Mouse (Mus musculus) embryonic facial prominence, embryonic 10.5 days (tissue): ENCODE data around the gene Olfr646. TPM values are rescaled to one million over a fixed set of nuclear protein-coding genes. Genes with fewer than 3 reads are reported as not detected.

Source experiments
- DNase-seq: peaks from one replicate; pipeline ENCODE4 v3.0.0-alpha.2; 2017; ENCODE audit warnings: low spot score
- H3K27ac ChIP-seq: fragments of 300-500 bp; sonication (generic); replicated peaks from 2 replicates; pipeline ENCODE4 v1.5.1; 2016; ENCODE audit warnings: mild to moderate bottlenecking
- H3K27me3 ChIP-seq: fragments of 300-500 bp; sonication (generic); replicated peaks from 2 replicates; pipeline ENCODE4 v1.6.1; 2016; ENCODE audit warnings: low read depth, mild to moderate bottlenecking; ENCODE audit not compliant: poor library complexity, severe bottlenecking
- H3K36me3 ChIP-seq: fragments of 300-500 bp; sonication (generic); replicated peaks from 2 replicates; pipeline ENCODE4 v1.6.1; 2016; ENCODE audit warnings: mild to moderate bottlenecking, moderate library complexity
- H3K4me1 ChIP-seq: fragments of 300-500 bp; sonication (generic); 2 replicates; pipeline ENCODE4 v1.6.1; 2016
- H3K4me3 ChIP-seq: fragments of 300-500 bp; sonication (generic); 2 replicates; pipeline ENCODE4 v1.5.1; 2016; ENCODE audit warnings: mild to moderate bottlenecking, moderate library complexity
- H3K9me3 ChIP-seq: fragments of 300-500 bp; sonication (generic); 2 replicates; pipeline ENCODE4 v1.6.1; 2016; ENCODE audit warnings: mild to moderate bottlenecking
- WGBS: fragments of 180-500 bp; shearing (Covaris S2); methylation state at CpG from one replicate; pipeline ENCODE4 v1.1.7; 2016; 5-methylcytosine and 5-hydroxymethylcytosine counted together
- polyA plus RNA-seq: library from polyadenylated mRNA; unstranded; fragments of >200 nt; fragmentation: Nextera tagmentation; extraction: Ambion mirVana; gene quantifications from 2 replicates; pipeline ENCODE4 v1.2.1, GENCODE M21; 2016

The Olfr646 gene
- polyA plus RNA-seq = not detected in 2 replicates

- Histone ChIP-seq H3K9me3 (no peaks in the 10 kb centered on the region), H3K27ac (no peak within 1 kb of the TSS), H3K4me1 (no peaks in the 10 kb centered on the region), H3K36me3 (no peaks in the 10 kb centered on the region), H3K27me3 (no peaks in the 10 kb centered on the region), H3K4me3 (no peak within 1 kb of the TSS)
- no peak for DNase-seq
Observed at GRCm38 (mm10) chr7:104104757-104104972, at the start of gene Olfr646. Gene Olfr646 (plus strand): TSS chr7:104104873.

DNA sequence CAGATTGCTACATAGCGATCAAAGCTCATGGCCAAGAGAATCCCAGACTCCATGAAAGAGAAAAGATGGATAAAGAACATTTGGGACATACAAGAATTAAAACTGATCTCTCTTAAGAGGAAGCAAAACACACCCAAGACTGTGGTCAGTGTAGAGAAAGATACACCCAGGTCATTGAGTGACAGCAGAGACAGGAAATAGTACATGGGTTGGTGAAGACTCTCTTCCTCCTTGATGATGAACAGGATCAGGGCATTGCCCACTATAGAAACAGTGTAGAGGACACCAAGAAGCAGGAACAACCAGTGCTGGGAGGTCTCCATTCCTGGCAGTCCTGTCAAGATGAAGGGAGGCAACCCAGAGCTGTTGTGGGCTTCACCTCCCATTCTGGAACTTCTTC is 45.5 kb upstream of the Olfr646 start:
- H3K27me3 ChIP-seq = no peaks in the 10 kb centered on the region
- no peaks in the 10 kb centered on the region for H3K4me1 ChIP-seq
- H3K36me3 ChIP-seq = no peaks in the 10 kb centered on the region
- WGBS = 96% methylated on average over 1 of the region's 1 CpGs
- no peak for DNase-seq
- no peaks in the 10 kb centered on the region for H3K9me3 ChIP-seq
- H3K27ac ChIP-seq = no peak overlapping the region
- no peak overlapping the region for H3K4me3 ChIP-seq

GRCm38 (mm10) chr7:104061345-104061744 is 43.3 kb upstream of the Olfr646 start, which contains the start of gene 4930516K23Rik:
Gene 4930516K23Rik (minus strand): TSS chr7:104061445.
- DNase-seq = no peak
- H3K27me3 ChIP-seq = no peaks in the 10 kb centered on the region
- WGBS = 62% methylated on average over 2 of the region's 2 CpGs
- no peaks in the 10 kb centered on the region for H3K36me3 ChIP-seq
- H3K27ac ChIP-seq = no peak within 1 kb of the TSS
- no peaks in the 10 kb centered on the region for H3K4me1 ChIP-seq
- H3K4me3 ChIP-seq = no peak within 1 kb of the TSS
- H3K9me3 ChIP-seq = no peaks in the 10 kb centered on the region

- 72% methylated on average over 2 of the region's 2 CpGs for WGBS
- Histone ChIP-seq H3K27ac (no peak within 1 kb of the TSS), H3K27me3 (no peaks in the 10 kb centered on the region), H3K4me3 (no peak within 1 kb of the TSS), H3K36me3 (no peaks in the 10 kb centered on the region), H3K9me3 (no peaks in the 10 kb centered on the region), H3K4me1 (no peaks in the 10 kb centered on the region)
- no peak for DNase-seq
Observed at GRCm38 (mm10) chr7:104071769-104072168, 32.9 kb upstream of the Olfr646 start, which contains the start of gene Olfr644. Gene Olfr644 (minus strand): TSS chr7:104071869.

GRCm38 (mm10) chr7:104085365-104085764 is 19.3 kb upstream of the Olfr646 start, which contains the start of gene Olfr645:
Gene Olfr645 (minus strand): TSS chr7:104085465.
- no peak for DNase-seq
- H3K4me1 ChIP-seq = no peaks in the 10 kb centered on the region
- H3K27ac ChIP-seq = no peak within 1 kb of the TSS
- no peaks in the 10 kb centered on the region for H3K9me3 ChIP-seq
- H3K4me3 ChIP-seq = no peak within 1 kb of the TSS
- no peaks in the 10 kb centered on the region for H3K27me3 ChIP-seq
- 74% methylated on average over 1 of the region's 1 CpGs for WGBS
- H3K36me3 ChIP-seq = no peaks in the 10 kb centered on the region

DNA sequence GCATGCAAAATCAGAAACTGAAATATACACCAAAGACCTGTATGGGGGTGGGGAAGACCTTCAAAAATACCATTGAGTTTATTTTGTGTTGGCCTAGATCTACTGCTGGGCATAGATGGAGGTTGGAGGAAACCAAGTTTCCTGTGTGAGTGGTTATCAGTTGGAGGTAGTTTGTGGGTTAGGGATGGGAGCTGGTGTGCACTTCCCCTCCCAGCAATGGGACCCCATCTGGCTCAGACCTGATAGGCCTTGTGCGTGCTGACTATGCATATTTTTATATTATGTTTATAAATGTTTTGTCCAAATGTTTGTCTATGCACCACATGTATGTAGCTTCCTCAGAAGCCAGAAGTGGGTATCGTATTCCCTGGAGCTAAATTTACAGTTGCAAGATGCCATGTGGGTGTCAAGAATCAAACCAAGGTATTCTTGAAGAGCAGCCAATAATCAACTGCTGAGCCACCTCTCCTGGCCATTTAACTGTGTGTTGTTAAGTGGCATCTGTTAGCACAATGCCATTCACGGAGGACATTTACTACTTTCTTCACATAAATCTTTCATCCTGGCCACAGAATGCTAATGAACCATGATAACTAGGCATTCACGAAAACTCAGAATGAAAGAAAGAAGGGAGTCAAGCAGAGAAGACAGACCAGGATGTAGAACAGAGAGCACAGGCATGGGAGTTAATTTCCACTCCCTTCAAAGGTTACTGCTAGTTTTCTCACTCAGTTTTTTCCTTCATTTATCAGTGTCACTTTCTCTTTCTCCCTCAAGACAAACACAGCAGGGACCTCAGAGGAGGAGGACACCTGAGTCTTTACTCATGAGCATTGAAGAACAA is 538 bp upstream of the Olfr646 start:
- WGBS = 81% methylated on average over 4 of the region's 4 CpGs

GRCm38 (mm10) chr7:104129726-104130125 is 25.1 kb downstream of the Olfr646 start, which contains the start of gene Ubqln5:
Gene Ubqln5 (minus strand): TSS chr7:104129826.
- 90% methylated on average over 5 of the region's 5 CpGs for WGBS
- no peak for DNase-seq
- Histone ChIP-seq H3K4me3 (no peak within 1 kb of the TSS), H3K27ac (no peak within 1 kb of the TSS), H3K4me1 (no peaks in the 10 kb centered on the region), H3K36me3 (no peaks in the 10 kb centered on the region), H3K27me3 (no peaks in the 10 kb centered on the region), H3K9me3 (0 out of 2 replicates have a peak, but pooled peaks cover 10% of the 10 kb centered on the region)

More for the DNA sequence above, 538 bp upstream of the Olfr646 start:
- no peak overlapping the region for H3K27ac ChIP-seq
- no peak overlapping the region for H3K4me3 ChIP-seq
- no peaks in the 10 kb centered on the region for H3K9me3 ChIP-seq
- H3K27me3 ChIP-seq = no peaks in the 10 kb centered on the region
- H3K36me3 ChIP-seq = no peaks in the 10 kb centered on the region
- DNase-seq = no peak
- no peaks in the 10 kb centered on the region for H3K4me1 ChIP-seq

GRCm38 (mm10) chr7:104137305-104137704 is 32.6 kb downstream of the Olfr646 start, which contains the start of gene Olfr643:
Gene Olfr643 (minus strand): TSS chr7:104137405.
- Histone ChIP-seq H3K4me1 (no peaks in the 10 kb centered on the region), H3K9me3 (no peaks in the 10 kb centered on the region), H3K27me3 (no peaks in the 10 kb centered on the region), H3K27ac (no peak within 1 kb of the TSS), H3K36me3 (no peaks in the 10 kb centered on the region), H3K4me3 (no peak within 1 kb of the TSS)
- WGBS = 87% methylated on average over 5 of the region's 5 CpGs
- DNase-seq = no peak

DNA sequence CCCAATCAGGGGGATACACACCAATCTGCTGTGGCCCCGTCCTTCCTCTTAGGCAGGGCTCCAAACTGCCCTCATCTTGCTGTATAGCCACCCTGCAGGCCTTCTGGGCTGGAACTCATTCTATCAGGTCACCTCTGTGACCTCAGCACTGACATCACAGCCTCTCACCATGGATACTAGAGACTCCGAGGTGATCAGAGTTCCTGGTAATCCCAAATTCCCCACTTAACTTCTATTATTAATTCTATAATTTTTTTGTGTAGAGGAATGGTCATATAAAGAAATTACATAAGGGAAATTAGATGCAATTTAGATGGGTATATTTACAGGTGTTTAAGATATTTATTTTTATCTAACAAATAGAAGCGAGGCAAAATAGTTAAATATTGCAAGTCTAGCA is 38.5 kb downstream of the Olfr646 start, which contains the start of gene Ubqln3:
TSS of gene Ubqln3 (minus strand) at position 101 of the 400 bp plus-strand sequence.
- Histone ChIP-seq H3K4me3 (no peak within 1 kb of the TSS), H3K36me3 (no peaks in the 10 kb centered on the region), H3K27ac (no peak within 1 kb of the TSS), H3K9me3 (no peaks in the 10 kb centered on the region), H3K27me3 (no peaks in the 10 kb centered on the region), H3K4me1 (no peaks in the 10 kb centered on the region)
- DNase-seq = no peak
- 79% methylated on average over 3 of the region's 3 CpGs for WGBS

GRCm38 (mm10) chr7:104150456-104150855 is 45.8 kb downstream of the Olfr646 start, which contains the start of gene Ubqlnl:
Gene Ubqlnl (minus strand): TSS chr7:104150556.
- Histone ChIP-seq H3K4me3 (no peak within 1 kb of the TSS), H3K36me3 (no peaks in the 10 kb centered on the region), H3K4me1 (no peaks in the 10 kb centered on the region), H3K27me3 (no peaks in the 10 kb centered on the region), H3K9me3 (no peaks in the 10 kb centered on the region), H3K27ac (no peak within 1 kb of the TSS)
- WGBS = 82% methylated on average over 2 of the region's 2 CpGs
- no peak for DNase-seq

Other genes starting within 250 kb of the Olfr646 start
- not detected in 2 replicates for gene Olfr66, start 218.6 kb upstream of the Olfr646 start, polyA plus RNA-seq
- not detected in 2 replicates for gene Olfr64, start 210.4 kb upstream of the Olfr646 start, polyA plus RNA-seq
- gene Olfr65, start 201.4 kb upstream of the Olfr646 start, polyA plus RNA-seq = not detected in 2 replicates
- not detected in 2 replicates for gene Olfr631, start 176.0 kb upstream of the Olfr646 start, polyA plus RNA-seq
- not detected in 2 replicates for gene Olfr632, start 170.5 kb upstream of the Olfr646 start, polyA plus RNA-seq
- gene Olfr633, start 160.4 kb upstream of the Olfr646 start, polyA plus RNA-seq = 0.05 TPM in 1 of 2 replicates, not detected in the other
- gene Olfr635, start 133.7 kb upstream of the Olfr646 start, polyA plus RNA-seq = 0.02 TPM in 1 of 2 replicates, not detected in the other
- not detected in 2 replicates for gene Olfr638, start 106.1 kb upstream of the Olfr646 start, polyA plus RNA-seq
- 0.02 TPM in 1 of 2 replicates, not detected in the other for gene Olfr639, start 87.6 kb upstream of the Olfr646 start, polyA plus RNA-seq
- gene Olfr640, start 79.3 kb upstream of the Olfr646 start, polyA plus RNA-seq = not detected in 2 replicates
- not detected in 2 replicates for gene Olfr641, start 69.4 kb upstream of the Olfr646 start, polyA plus RNA-seq
- not detected in 2 replicates for gene Olfr642, start 52.2 kb upstream of the Olfr646 start, polyA plus RNA-seq
- gene 4930516K23Rik, start 43.4 kb upstream of the Olfr646 start, polyA plus RNA-seq = not detected in 2 replicates
- gene Olfr644, start 33.0 kb upstream of the Olfr646 start, polyA plus RNA-seq = not detected in 2 replicates
- gene Olfr645, start 19.4 kb upstream of the Olfr646 start, polyA plus RNA-seq = not detected in 2 replicates
- gene Ubqln5, start 25.0 kb downstream of the Olfr646 start, polyA plus RNA-seq = not detected in 2 replicates
- not detected in 2 replicates for gene Olfr643, start 32.5 kb downstream of the Olfr646 start, polyA plus RNA-seq
- not detected in 2 replicates for gene Ubqln3, start 38.4 kb downstream of the Olfr646 start, polyA plus RNA-seq
- not detected in 2 replicates for gene Ubqlnl, start 45.7 kb downstream of the Olfr646 start, polyA plus RNA-seq
- not detected in 2 replicates for gene Olfm5, start 60.0 kb downstream of the Olfr646 start, polyA plus RNA-seq
- 0.30 and 0.36 TPM in 2 replicates for gene Olfr648, start 78.5 kb downstream of the Olfr646 start, polyA plus RNA-seq
- gene Olfr649, start 91.1 kb downstream of the Olfr646 start, polyA plus RNA-seq = not detected in 2 replicates
- gene Trim6, start 113.9 kb downstream of the Olfr646 start, polyA plus RNA-seq = 6.1 and 7.6 TPM in 2 replicates
- 0.54 and 0.69 TPM in 2 replicates for gene Trim34a, start 139.6 kb downstream of the Olfr646 start, polyA plus RNA-seq
- 0.16 TPM in 1 of 2 replicates, not detected in the other for gene Trim5, start 183.2 kb downstream of the Olfr646 start, polyA plus RNA-seq
- gene Trim12a, start 210.6 kb downstream of the Olfr646 start, polyA plus RNA-seq = 1.5 and 1.7 TPM in 2 replicates
- gene Trim34b, start 224.6 kb downstream of the Olfr646 start, polyA plus RNA-seq = not detected in 2 replicates
- gene Trim12c, start 248.5 kb downstream of the Olfr646 start, polyA plus RNA-seq = 0.54 and 0.92 TPM in 2 replicates